Mouse (Mus musculus) liver, embryonic 14.5 days (tissue): Measurements from ENCODE around the gene Chd8. TPM values are rescaled to one million over a fixed set of nuclear protein-coding genes. Genes with fewer than 3 reads are reported as not detected.

Source experiments
- ATAC-seq: fragments of 200-750 bp; cut with Nextera tagmentation; 2 replicates; pipeline ENCODE4 v1.8.0; 2017; ENCODE audit warnings: moderate number of reproducible peaks, mild to moderate bottlenecking, moderate library complexity; ENCODE audit not compliant: insufficient read depth
- DNase-seq, 3 experiments: peaks; one replicate each; pipeline ENCODE4 v3.0.0-alpha.2; 2012 to 2013; ENCODE audit warnings: low read depth in 3 of 3, low spot score in 3 of 3
- H3K27ac ChIP-seq: fragments of 300-500 bp; sonication (generic); 2 replicates; pipeline ENCODE4 v1.5.1; 2014; ENCODE audit warnings: moderate library complexity, mild to moderate bottlenecking, control low read depth, inconsistent platforms
- H3K27me3 ChIP-seq: fragments of 300-500 bp; sonication (generic); 2 replicates; pipeline ENCODE4 v1.6.1; 2014; ENCODE audit warnings: mild to moderate bottlenecking, low read length, moderate library complexity; ENCODE audit not compliant: control insufficient read depth, insufficient read depth
- H3K36me3 ChIP-seq: fragments of 300-500 bp; sonication (generic); replicated peaks from 2 replicates; pipeline ENCODE4 v1.6.1; 2014; ENCODE audit warnings: low read depth; ENCODE audit not compliant: control insufficient read depth, insufficient read depth
- H3K4me1 ChIP-seq, 2 experiments: fragments of 200-500 bp in 1 of 2; fragments of 300-500 bp in 1 of 2; sonication (generic) in 1 of 2; replicated peaks; 2 replicates each; pipeline ENCODE4 v1.6.1; 2012 to 2014; ENCODE audit warnings: antibody characterized with exemption in 1 of 2, inconsistent platforms in 1 of 2, low read length in 1 of 2; ENCODE audit not compliant: control insufficient read depth in 2 of 2, insufficient read depth in 2 of 2
- H3K4me2 ChIP-seq: fragments of 300-500 bp; sonication (generic); 2 replicates; pipeline ENCODE4 v1.6.1; 2014; ENCODE audit warnings: low read depth, mild to moderate bottlenecking, control low read depth, moderate library complexity
- H3K4me3 ChIP-seq, 2 experiments: fragments of 200-500 bp in 1 of 2; fragments of 300-500 bp in 1 of 2; sonication (generic) in 1 of 2; 2 replicates each; pipeline ENCODE4 v1.5.1; 2012 to 2014; ENCODE audit warnings: low read depth in 2 of 2, low read length in 2 of 2, mild to moderate bottlenecking in 2 of 2, control low read depth in 1 of 2, inconsistent platforms in 1 of 2, moderate library complexity in 1 of 2; ENCODE audit not compliant: insufficient read depth in 1 of 2
- H3K9ac ChIP-seq: fragments of 300-500 bp; sonication (generic); replicated peaks from 2 replicates; pipeline ENCODE4 v1.6.1; 2014; ENCODE audit warnings: mild to moderate bottlenecking, control low read depth, moderate library complexity
- H3K9me3 ChIP-seq: fragments of 300-500 bp; sonication (generic); 2 replicates; pipeline ENCODE4 v1.6.1; 2016; ENCODE audit warnings: low read length, mixed read lengths; ENCODE audit not compliant: control insufficient read depth
- CTCF ChIP-seq: IDR thresholded peaks from 2 replicates; pipeline ENCODE4 v1.5.1; 2016; ENCODE audit warnings: antibody characterized with exemption, low read depth, control low read depth
- EP300 ChIP-seq: IDR thresholded peaks from 2 replicates; pipeline ENCODE4 v1.6.1; 2016; ENCODE audit warnings: antibody characterized with exemption, low read depth
- WGBS: fragments of 180-500 bp; shearing (Covaris S2); extraction: QIAGEN DNeasy Blood & Tissue Kit; methylation state at CpG from one replicate; pipeline ENCODE4 v1.1.7; 2014; ENCODE audit not compliant: insufficient replicate concordance; 5-methylcytosine and 5-hydroxymethylcytosine counted together
- polyA plus RNA-seq, 2 experiments: library from polyadenylated mRNA; depleted of rRNA in 1 of 2; stranded (reverse) in 1 of 2; unstranded in 1 of 2; fragments of >200 nt; fragmentation: Nextera tagmentation in 1 of 2; extraction: Ambion mirVana in 1 of 2; gene quantifications; 2 replicates each; pipeline versions ENCODE4 v1.2.1 to v1.2.3; 2012 to 2014

Gene Chd8
- polyA plus RNA-seq, 2 experiments, result 13.1 to 14.0 TPM

DNA sequence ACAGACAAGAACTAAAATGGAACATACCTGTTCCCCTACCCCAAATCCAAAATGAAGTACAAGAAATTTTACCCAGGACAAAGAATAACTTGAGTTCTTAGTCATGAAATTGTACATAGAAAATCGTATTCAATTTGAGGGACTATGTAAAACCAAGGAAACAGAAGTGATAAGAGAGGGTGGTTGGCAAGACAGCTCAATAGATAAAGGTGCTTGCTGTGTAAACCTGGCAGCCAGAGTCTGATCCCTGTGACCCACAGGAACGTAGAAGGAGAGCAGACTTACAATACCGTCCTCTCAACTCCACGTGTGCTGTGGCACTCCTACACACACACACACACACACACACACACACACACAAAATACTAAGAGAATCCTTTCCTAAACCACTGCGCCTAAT lies 40.3 kb downstream of the Chd8 start:
- Histone ChIP-seq H3K4me3 (no peak overlapping the region), H3K27ac (no peak overlapping the region), H3K4me2 (no peak overlapping the region), H3K4me1 (no peaks in the 10 kb centered on the region; a peak in 1 of 4 replicates), H3K9ac (no peak overlapping the region), H3K27me3 (no peaks in the 10 kb centered on the region), H3K9me3 (no peaks in the 10 kb centered on the region), H3K36me3 (peaks cover 75% of the 10 kb centered on the region)
- DNase-seq (no peak), ATAC-seq (no peak)
- TF ChIP-seq CTCF (no peak), EP300 (no peak)
- WGBS, result 60% methylated on average over 5 of the region's 5 CpGs

DNA sequence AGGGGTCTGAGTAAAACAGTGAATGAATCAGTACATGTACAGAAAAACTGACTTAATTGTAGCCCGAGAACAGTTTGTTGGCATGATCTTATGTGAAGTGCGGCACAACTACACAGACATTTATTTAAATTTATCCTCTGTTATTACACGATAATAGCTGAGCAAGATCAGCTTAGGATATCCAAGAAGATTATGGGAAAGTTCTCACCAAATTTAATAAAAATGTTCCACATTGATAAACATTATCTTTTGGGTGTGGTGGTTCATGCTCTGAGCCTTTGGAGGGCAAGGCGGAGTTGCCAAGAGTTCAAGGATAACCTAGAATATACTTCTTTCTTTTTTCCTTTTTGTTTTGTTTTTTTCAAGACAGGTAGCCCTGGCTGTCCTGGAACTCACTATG lies 58.2 kb downstream of the Chd8 start:
- H3K27ac ChIP-seq, result peak overlapping the region; percentile 86
- no peaks in the 10 kb centered on the region for H3K27me3 ChIP-seq
- H3K9me3 ChIP-seq, result no peaks in the 10 kb centered on the region
- WGBS, result 24% methylated on average over 4 of the region's 4 CpGs
- no peak overlapping the region for H3K9ac ChIP-seq
- TF ChIP-seq EP300 (peak; percentile 35; the same call in 1 of the 2 replicates), CTCF (no peak)
- peaks cover 37% of the 10 kb centered on the region for H3K36me3 ChIP-seq
- no peak for ATAC-seq
- peak in 2 of 3 experiments; percentile 37 to 44 for DNase-seq
- peak overlapping the region; percentile 93 for H3K4me2 ChIP-seq
- H3K4me3 ChIP-seq, result peak overlapping the region in 1 of 2 experiments; percentile 6; a peak in 1 of 4 replicates
- H3K4me1 ChIP-seq, result peaks cover 24 to 27% of the 10 kb centered on the region in 2 experiments

DNA sequence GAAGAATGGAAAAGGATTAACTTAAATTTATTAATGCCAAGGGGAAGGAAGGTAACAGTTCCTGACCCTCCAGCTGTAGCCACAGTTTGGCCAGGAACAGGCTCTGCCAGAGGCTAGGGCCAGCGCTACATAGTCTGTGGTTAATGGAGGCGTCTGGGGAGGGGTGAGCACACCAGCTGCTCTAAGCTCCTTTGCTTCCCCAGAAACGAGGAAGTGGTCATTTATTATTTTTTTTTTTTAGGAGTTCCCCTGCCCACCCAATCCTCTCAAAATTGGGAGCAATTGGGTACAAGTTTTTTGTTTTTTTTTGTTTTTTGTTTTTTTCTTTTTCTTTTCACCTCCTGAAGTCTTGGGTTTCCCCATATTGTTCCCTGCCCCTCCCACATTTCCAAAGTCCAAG lies 59.4 kb downstream of the Chd8 start:
- peak overlapping the region; percentile 86 for H3K27ac ChIP-seq
- peak overlapping the region; percentile 41 to 83; a peak in 3 of 4 replicates for H3K4me3 ChIP-seq
- peaks cover 26 to 27% of the 10 kb centered on the region in 2 experiments for H3K4me1 ChIP-seq

DNA sequence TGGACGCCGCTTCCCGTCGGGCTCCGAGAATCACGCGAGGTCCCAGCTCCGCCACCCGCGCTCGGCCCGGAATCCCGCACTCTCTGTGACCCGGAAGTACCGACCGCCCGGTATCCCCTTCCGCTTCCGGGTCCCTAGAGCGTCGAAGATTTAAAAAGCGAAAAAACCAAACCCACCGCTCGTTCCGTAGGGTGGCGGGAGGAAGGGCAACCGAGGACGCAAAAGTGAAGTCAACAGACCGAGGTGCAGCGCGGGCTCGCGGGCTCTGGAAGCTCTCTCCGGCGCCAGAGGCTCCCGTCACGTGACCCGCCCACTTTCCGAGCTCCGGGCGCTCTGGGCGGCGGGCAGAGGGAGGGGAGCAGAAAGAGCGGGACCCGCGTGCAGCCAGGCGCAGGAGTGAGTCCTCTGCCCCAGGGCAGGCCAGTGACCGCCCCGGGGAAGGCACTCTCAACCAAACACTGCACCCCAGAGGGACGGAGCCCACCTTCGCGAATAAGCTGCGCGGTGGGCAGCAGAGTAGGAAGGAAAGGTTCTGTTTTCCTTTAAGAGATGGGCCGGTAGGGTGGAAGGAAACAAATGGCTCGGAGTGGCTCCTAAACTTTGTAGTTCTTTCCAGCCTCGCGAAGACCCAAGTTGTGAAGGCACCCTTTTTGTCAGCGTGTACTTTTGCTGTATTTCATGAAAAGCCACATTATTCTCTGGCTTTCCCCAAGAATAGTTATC lies 60.3 kb downstream of the Chd8 start, which contains the start of gene Supt16:
Gene Supt16 (minus strand): TSS at position 261 of the 723 bp plus-strand sequence.
- Histone ChIP-seq H3K4me1 (peaks cover 27 to 28% of the 10 kb centered on the region in 2 experiments), H3K27me3 (no peaks in the 10 kb centered on the region), H3K4me3 (peak within 1 kb of the TSS; percentile 83 to 91), H3K27ac (peak within 1 kb of the TSS; percentile 86), H3K4me2 (peak within 1 kb of the TSS; percentile 93), H3K9ac (peak within 1 kb of the TSS; percentile 98), H3K9me3 (no peaks in the 10 kb centered on the region), H3K36me3 (peaks cover 26% of the 10 kb centered on the region)
- ATAC-seq (peak; percentile 90), DNase-seq (peak; percentile 62 to 68 (median 67))
- TF ChIP-seq EP300, result peak; percentile 51
- no peak for TF ChIP-seq CTCF
- WGBS, result under 1% methylated on average over 59 of the region's 59 CpGs

More for the DNA sequence above, 59.4 kb downstream of the Chd8 start:
- WGBS, result 9% methylated on average over 3 of the region's 3 CpGs
- H3K9me3 ChIP-seq, result no peaks in the 10 kb centered on the region
- H3K4me2 ChIP-seq, result peak overlapping the region; percentile 93
- ATAC-seq (no peak), DNase-seq (no peak)
- H3K27me3 ChIP-seq, result no peaks in the 10 kb centered on the region
- peaks cover 28% of the 10 kb centered on the region for H3K36me3 ChIP-seq
- TF ChIP-seq CTCF (no peak), EP300 (no peak)
- peak overlapping the region; percentile 98 for H3K9ac ChIP-seq
